Mouse (Mus musculus) testis, adult 10 weeks (tissue): ENCODE data around the gene Olfr1046. TPM values are rescaled to one million over a fixed set of nuclear protein-coding genes. Genes with fewer than 3 reads are reported as not detected.

ENCODE experiments used
- polyA plus RNA-seq: library from polyadenylated mRNA; stranded (reverse); fragments of 350-450 nt; fragmentation: Illumina TruSeq; extraction: RNeasy Lipid Tissue Mini Kit (QIAGEN cat#74804); gene quantifications from one replicate; pipeline ENCODE4 v1.2.3, GENCODE M21; 2014; ENCODE audit warnings: low read depth, low replicate concordance

The Olfr1046 gene
- not detected for polyA plus RNA-seq

DNA sequence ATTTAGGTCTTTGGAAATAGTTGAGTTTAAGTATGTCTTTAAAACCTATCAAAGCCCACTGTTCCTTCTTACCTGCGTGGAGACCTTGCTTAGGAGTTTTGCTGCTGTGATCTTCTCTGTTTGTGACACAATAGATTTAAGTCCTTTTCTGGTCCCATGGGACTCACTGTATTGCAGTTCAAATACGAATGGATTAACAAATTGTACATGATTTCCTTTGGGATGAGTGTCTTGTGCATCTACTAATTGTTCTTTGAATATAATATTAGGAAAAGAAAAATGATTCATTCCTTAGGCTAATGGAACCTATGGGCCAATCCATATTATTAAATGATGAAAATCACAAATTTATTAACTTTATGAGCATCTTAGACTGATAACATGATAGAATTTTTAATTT lies at the start of gene Olfr1046:
Olfr1046 (minus strand) TSS at position 101 of the 400 bp plus-strand sequence.

GRCm38 (mm10) chr2:86258228-86258627 lies 39.1 kb upstream of the Olfr1046 start, which contains the start of gene Olfr1049:
Gene Olfr1049, minus strand, starts transcription at chr2:86258328.

GRCm38 (mm10) chr2:86240189-86240588 lies 21.1 kb upstream of the Olfr1046 start, which contains the start of gene Olfr1048:
Gene Olfr1048, minus strand, starts transcription at chr2:86240289.

GRCm38 (mm10) chr2:86231301-86231700 lies 12.2 kb upstream of the Olfr1046 start, which contains the start of gene Olfr1047:
Gene Olfr1047, minus strand, starts transcription at chr2:86231401.

GRCm38 (mm10) chr2:86202909-86203308 lies 16.2 kb downstream of the Olfr1046 start, which contains the start of gene Olfr1045:
Gene Olfr1045, minus strand, starts transcription at chr2:86203009.

DNA sequence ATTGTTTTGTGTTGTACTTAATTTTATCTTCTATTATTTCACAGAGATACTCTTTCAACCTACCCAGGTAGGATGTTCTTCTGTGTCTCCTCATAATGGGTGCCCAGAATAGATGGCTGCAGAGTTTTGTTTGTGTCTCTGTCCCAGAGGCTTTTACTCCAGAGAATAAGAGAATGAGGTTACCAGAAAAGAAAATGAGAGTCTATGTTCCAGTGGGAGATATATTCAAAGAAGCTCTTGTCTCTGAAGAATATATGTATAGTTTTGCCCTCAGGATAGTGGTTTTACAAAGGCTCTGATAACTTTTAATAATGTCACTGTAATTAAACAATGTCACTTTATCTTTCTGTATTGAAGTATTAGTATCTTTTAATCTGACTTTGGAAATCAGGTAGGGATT lies 33.5 kb downstream of the Olfr1046 start, which contains the start of gene Olfr52:
Olfr52 (minus strand) TSS at position 101 of the 400 bp plus-strand sequence.

GRCm38 (mm10) chr2:86177720-86178119 lies 41.4 kb downstream of the Olfr1046 start, which contains the start of gene Olfr1044:
Gene Olfr1044, minus strand, starts transcription at chr2:86177820.

GRCm38 (mm10) chr2:86167422-86167821 lies 51.7 kb downstream of the Olfr1046 start, which contains the start of gene Olfr1043:
Gene Olfr1043, minus strand, starts transcription at chr2:86167522.

Other genes starting within 250 kb of the Olfr1046 start
- 0.35 TPM for gene Olfr1029, start 245.4 kb downstream of the Olfr1046 start, polyA plus RNA-seq
- gene Olfr1030, start 240.0 kb downstream of the Olfr1046 start, polyA plus RNA-seq: not detected
- not detected for gene Olfr1031, start 229.0 kb downstream of the Olfr1046 start, polyA plus RNA-seq
- not detected for gene Olfr1032, start 213.8 kb downstream of the Olfr1046 start, polyA plus RNA-seq
- gene Olfr1033, start 198.7 kb downstream of the Olfr1046 start, polyA plus RNA-seq: 1.5 TPM
- 0.11 TPM for gene Olfr1034, start 173.5 kb downstream of the Olfr1046 start, polyA plus RNA-seq
- not detected for gene Olfr1036, start 145.3 kb downstream of the Olfr1046 start, polyA plus RNA-seq
- 0.15 TPM for gene Olfr1037, start 131.9 kb downstream of the Olfr1046 start, polyA plus RNA-seq
- gene Olfr1039, start 83.4 kb downstream of the Olfr1046 start, polyA plus RNA-seq: not detected
- not detected for gene Olfr1040, start 72.6 kb downstream of the Olfr1046 start, polyA plus RNA-seq
- not detected for gene Olfr1042, start 57.5 kb downstream of the Olfr1046 start, polyA plus RNA-seq
- gene Olfr1043, start 51.8 kb downstream of the Olfr1046 start, polyA plus RNA-seq: not detected
- not detected for gene Olfr1044, start 41.5 kb downstream of the Olfr1046 start, polyA plus RNA-seq
- gene Olfr52, start 33.6 kb downstream of the Olfr1046 start, polyA plus RNA-seq: not detected
- gene Olfr1045, start 16.3 kb downstream of the Olfr1046 start, polyA plus RNA-seq: not detected
- not detected for gene Olfr1047, start 12.1 kb upstream of the Olfr1046 start, polyA plus RNA-seq
- gene Olfr1048, start 21.0 kb upstream of the Olfr1046 start, polyA plus RNA-seq: not detected
- not detected for gene Olfr1049, start 39.0 kb upstream of the Olfr1046 start, polyA plus RNA-seq
- gene Olfr1051, start 59.8 kb upstream of the Olfr1046 start, polyA plus RNA-seq: not detected
- not detected for gene Olfr1052, start 73.1 kb upstream of the Olfr1046 start, polyA plus RNA-seq
- not detected for gene Olfr1053, start 96.0 kb upstream of the Olfr1046 start, polyA plus RNA-seq
- not detected for gene Olfr1054, start 116.1 kb upstream of the Olfr1046 start, polyA plus RNA-seq
- not detected for gene Olfr1055, start 131.0 kb upstream of the Olfr1046 start, polyA plus RNA-seq
- gene Olfr1056, start 143.2 kb upstream of the Olfr1046 start, polyA plus RNA-seq: not detected
- not detected for gene Olfr1057, start 159.1 kb upstream of the Olfr1046 start, polyA plus RNA-seq
- not detected for gene Olfr1058, start 169.2 kb upstream of the Olfr1046 start, polyA plus RNA-seq
- not detected for gene Olfr1061, start 194.7 kb upstream of the Olfr1046 start, polyA plus RNA-seq
- gene Olfr1062, start 207.4 kb upstream of the Olfr1046 start, polyA plus RNA-seq: not detected
- not detected for gene Olfr1065, start 231.3 kb upstream of the Olfr1046 start, polyA plus RNA-seq
- gene Olfr1066, start 237.0 kb upstream of the Olfr1046 start, polyA plus RNA-seq: not detected